Comparison of ENCODE assay signal across 8 mouse cellular contexts in the genomic region with DNA sequence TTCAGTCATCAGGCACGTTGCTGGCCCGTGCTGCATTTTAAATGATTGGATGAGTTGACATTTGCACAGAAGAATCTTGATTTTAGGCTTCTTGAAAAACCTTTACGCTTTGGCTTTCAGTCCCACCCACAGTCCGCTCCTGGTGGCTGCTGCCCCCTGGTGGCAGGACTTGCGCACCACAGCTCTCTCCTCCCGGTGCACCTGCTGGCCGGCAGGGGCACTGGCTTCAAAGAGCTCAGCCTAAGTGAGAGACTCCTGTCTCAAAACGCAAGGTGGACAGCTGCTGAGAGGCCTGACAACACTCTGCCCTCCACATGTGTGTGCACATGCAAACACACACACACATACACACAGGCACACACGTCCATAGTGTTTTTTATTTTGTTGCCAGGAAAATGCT. TPM values are rescaled to one million over a fixed set of nuclear protein-coding genes. Genes with fewer than 3 reads are reported as not detected.
DNase-seq lines count a peak whose midpoint lies in the region; ATAC-seq lines count a peak whose summit lies in the region.

No protein-coding gene starts in this region.

- no peaks in the 10 kb centered on the region for H3K9me3 ChIP-seq in hindbrain, embryonic 12.5 days (replicated peaks)

- no peak overlapping the region for H3K4me2 ChIP-seq in hindbrain, embryonic 12.5 days (replicated peaks)

- peak; percentile 44; the same call in 1 of the 2 replicates for ATAC-seq in hindbrain, embryonic 12.5 days (ENCODE audit: low FRiP score)

- H3K36me3 ChIP-seq in hindbrain, embryonic 12.5 days, result peaks cover 38% of the 10 kb centered on the region

- WGBS in hindbrain, embryonic 12.5 days, result 10% methylated on average over 9 of the region's 9 CpGs

- peaks cover 3% of the 10 kb centered on the region; the same call in 1 of the 2 replicates for H3K27me3 ChIP-seq in hindbrain, embryonic 12.5 days

- H3K4me1 ChIP-seq in hindbrain, embryonic 12.5 days, result peaks cover 11% of the 10 kb centered on the region

- H3K9ac ChIP-seq in hindbrain, embryonic 12.5 days, result no peak overlapping the region

- peak; percentile 93 for DNase-seq in MN1 (ENCODE audit: low spot score)
- DNase-seq in cerebellum, adult 8-10 months, result peak; percentile 98
- peak; percentile 74 to 98 for DNase-seq in frontal cortex, adult 2 months (ENCODE audit: extremely low spot score in 1 of 2, low spot score in 1 of 2)
- peak; percentile 93 to 94 for DNase-seq in layer of hippocampus, postnatal 14 days (ENCODE audit: low spot score in 2 of 2)
- peak; percentile 95 for DNase-seq in lung, postnatal 10 days
- DNase-seq in ovary, postnatal 36 days (ENCODE audit: low spot score), result peak; percentile 89
- DNase-seq in thymus, postnatal 14 days, result peak; percentile 96

- 0 out of 2 replicates have a peak overlapping the region, but pooled peaks have one; percentile 65 for H3K27ac ChIP-seq in hindbrain, embryonic 12.5 days

- H3K4me3 ChIP-seq in hindbrain, embryonic 12.5 days, result no peak overlapping the region

RNA-seq across cellular contexts. Expression of a gene that starts 9.9 kb away (rescaled TPM):
- polyA plus RNA-seq in frontal cortex, adult 2 months (2012; rRNA removed), result 976 and 1,019 TPM in 2 replicates
- 4,582 and 4,772 TPM in 2 replicates for polyA plus RNA-seq in hindbrain, embryonic 12.5 days (2016; fragmentation: Nextera tagmentation; extraction: Ambion mirVana)
- 100 to 1,000 TPM; 425 to 454 TPM for total RNA-seq in layer of hippocampus, postnatal 14 days (2021)

RNA-seq across cellular contexts. Expression of a gene that starts 18.5 kb away (rescaled TPM):
- polyA plus RNA-seq in frontal cortex, adult 2 months (2012; rRNA removed), result 60.0 and 65.6 TPM in 2 replicates
- 9.7 and 9.8 TPM in 2 replicates for polyA plus RNA-seq in hindbrain, embryonic 12.5 days (2016; fragmentation: Nextera tagmentation; extraction: Ambion mirVana)
- total RNA-seq in layer of hippocampus, postnatal 14 days (2021), result 10 to 100 TPM; 47.7 to 54.8 TPM

RNA-seq across cellular contexts. Expression of a gene that starts 32.8 kb away (rescaled TPM):
- 0.50 TPM in 1 of 2 replicates, not detected in the other for polyA plus RNA-seq in frontal cortex, adult 2 months (2012; rRNA removed)
- 6.3 and 7.6 TPM in 2 replicates for polyA plus RNA-seq in hindbrain, embryonic 12.5 days (2016; fragmentation: Nextera tagmentation; extraction: Ambion mirVana)
- total RNA-seq in layer of hippocampus, postnatal 14 days (2021), result under 1 TPM; 0.31 to 0.69 TPM

RNA-seq across cellular contexts. Expression of a gene that starts 57.2 kb away (rescaled TPM):
- 135 and 139 TPM in 2 replicates for polyA plus RNA-seq in frontal cortex, adult 2 months (2012; rRNA removed)
- polyA plus RNA-seq in hindbrain, embryonic 12.5 days (2016; fragmentation: Nextera tagmentation; extraction: Ambion mirVana), result 137 and 140 TPM in 2 replicates
- 10 to 100 TPM; 73.0 to 77.8 TPM for total RNA-seq in layer of hippocampus, postnatal 14 days (2021)
